Mouse (Mus musculus): ENCODE data around the gene Nedd4. TPM values are rescaled to one million over a fixed set of nuclear protein-coding genes. Genes with fewer than 3 reads are reported as not detected.
"Not testable (repeated sequence)": the region's sequence is repeated elsewhere in the genome, so short reads cannot be mapped to it uniquely, and the experiment has no call there.

Gene Nedd4
- polyA plus RNA-seq, 1 experiment from 2014 or later: 690 TPM

- H3K4me3 ChIP-seq: peak overlapping the region; percentile 54
- no peaks in the 10 kb centered on the region for H3K36me3 ChIP-seq
- H3K27me3 ChIP-seq (ENCODE audit: low read depth, poor library complexity, severe bottlenecking): no peaks in the 10 kb centered on the region
- H3K9me3 ChIP-seq (replicated peaks): no peaks in the 10 kb centered on the region
- DNase-seq (ENCODE audit: low spot score): peak; percentile 88
- peaks cover 40% of the 10 kb centered on the region for H3K4me1 ChIP-seq
- H3K27ac ChIP-seq: peak overlapping the region; percentile 99
- 1% methylated on average over 27 of the region's 27 CpGs for WGBS
Observed at GRCm38 (mm10) chr9:72639843-72640621, 22.1 kb upstream of the Nedd4 start.

GRCm38 (mm10) chr9:72640642-72641041 is 21.5 kb upstream of the Nedd4 start:
- 37% methylated on average over 7 of the region's 7 CpGs for WGBS
- Histone ChIP-seq H3K4me3 (peak overlapping the region; percentile 54), H3K27me3 (ENCODE audit: low read depth, poor library complexity, severe bottlenecking) (no peaks in the 10 kb centered on the region), H3K4me1 (peaks cover 40% of the 10 kb centered on the region), H3K9me3 (replicated peaks) (no peaks in the 10 kb centered on the region), H3K27ac (peak overlapping the region; percentile 99), H3K36me3 (no peaks in the 10 kb centered on the region)
- DNase-seq (ENCODE audit: low spot score): no peak

- peak overlapping the region; percentile 54; the same call in 1 of the 2 replicates for H3K4me3 ChIP-seq
- no peak for DNase-seq (ENCODE audit: low spot score)
- peaks cover 40% of the 10 kb centered on the region for H3K4me1 ChIP-seq
- no peaks in the 10 kb centered on the region for H3K36me3 ChIP-seq
- peak overlapping the region; percentile 99 for H3K27ac ChIP-seq
- WGBS: 79% methylated on average over 6 of the region's 6 CpGs
- no peaks in the 10 kb centered on the region for H3K27me3 ChIP-seq (ENCODE audit: low read depth, poor library complexity, severe bottlenecking)
- no peaks in the 10 kb centered on the region for H3K9me3 ChIP-seq (replicated peaks)
Observed at GRCm38 (mm10) chr9:72641093-72641680, 21.0 kb upstream of the Nedd4 start.

GRCm38 (mm10) chr9:72642756-72643447 is 19.2 kb upstream of the Nedd4 start:
- 91% methylated on average over 4 of the region's 4 CpGs for WGBS
- not testable (repeated sequence) for H3K4me3 ChIP-seq; DNase-seq (ENCODE audit: low spot score); H3K36me3 ChIP-seq; H3K27me3 ChIP-seq (ENCODE audit: low read depth, poor library complexity, severe bottlenecking); H3K9me3 ChIP-seq (replicated peaks)
- Histone ChIP-seq H3K27ac (peak overlapping the region; percentile 74; the same call in 1 of the 2 replicates), H3K4me1 (peaks cover 40% of the 10 kb centered on the region)

- Histone ChIP-seq H3K27me3 (ENCODE audit: low read depth, poor library complexity, severe bottlenecking) (no peaks in the 10 kb centered on the region), H3K36me3 (no peaks in the 10 kb centered on the region), H3K4me1 (peaks cover 40% of the 10 kb centered on the region), H3K9me3 (replicated peaks) (no peaks in the 10 kb centered on the region), H3K4me3 (no peak overlapping the region), H3K27ac (peak overlapping the region; percentile 74)
- DNase-seq (ENCODE audit: low spot score): peak; percentile 28
- WGBS: 80% methylated on average over 6 of the region's 6 CpGs
Observed at GRCm38 (mm10) chr9:72643651-72644417, 18.3 kb upstream of the Nedd4 start.

GRCm38 (mm10) chr9:72644418-72645110 is 17.6 kb upstream of the Nedd4 start:
- peaks cover 32% of the 10 kb centered on the region for H3K4me1 ChIP-seq
- H3K27me3 ChIP-seq (ENCODE audit: low read depth, poor library complexity, severe bottlenecking): no peaks in the 10 kb centered on the region
- H3K27ac ChIP-seq: peak overlapping the region; percentile 74
- H3K4me3 ChIP-seq: no peak overlapping the region
- no peaks in the 10 kb centered on the region for H3K36me3 ChIP-seq
- WGBS: 67% methylated on average over 6 of the region's 6 CpGs
- H3K9me3 ChIP-seq (replicated peaks): no peaks in the 10 kb centered on the region
- peak; percentile 2 for DNase-seq (ENCODE audit: low spot score)

GRCm38 (mm10) chr9:72649781-72650180 is 12.4 kb upstream of the Nedd4 start:
- Histone ChIP-seq H3K27me3 (ENCODE audit: low read depth, poor library complexity, severe bottlenecking) (no peaks in the 10 kb centered on the region), H3K4me3 (no peak overlapping the region), H3K27ac (no peak overlapping the region), H3K9me3 (replicated peaks) (no peaks in the 10 kb centered on the region), H3K36me3 (no peaks in the 10 kb centered on the region), H3K4me1 (peaks cover 23% of the 10 kb centered on the region)
- WGBS: 78% methylated on average over 2 of the region's 2 CpGs
- DNase-seq (ENCODE audit: low spot score): no peak

- DNase-seq (ENCODE audit: low spot score): peak; percentile 65
- Histone ChIP-seq H3K4me1 (peaks cover 52% of the 10 kb centered on the region), H3K9me3 (replicated peaks) (no peaks in the 10 kb centered on the region), H3K36me3 (no peaks in the 10 kb centered on the region), H3K27ac (peak overlapping the region; percentile 89), H3K27me3 (ENCODE audit: low read depth, poor library complexity, severe bottlenecking) (no peaks in the 10 kb centered on the region), H3K4me3 (peak overlapping the region; percentile 30)
- 12% methylated on average over 8 of the region's 8 CpGs for WGBS
Observed at GRCm38 (mm10) chr9:72652961-72653360, 9.2 kb upstream of the Nedd4 start.

- Histone ChIP-seq H3K36me3 (no peaks in the 10 kb centered on the region), H3K4me3 (peak overlapping the region; percentile 30; the same call in 1 of the 2 replicates), H3K9me3 (replicated peaks) (no peaks in the 10 kb centered on the region), H3K27ac (peak overlapping the region; percentile 89), H3K4me1 (peaks cover 52% of the 10 kb centered on the region), H3K27me3 (ENCODE audit: low read depth, poor library complexity, severe bottlenecking) (no peaks in the 10 kb centered on the region)
- peak; percentile 49 for DNase-seq (ENCODE audit: low spot score)
- WGBS: 44% methylated on average over 4 of the region's 4 CpGs
Observed at GRCm38 (mm10) chr9:72653533-72653932, 8.6 kb upstream of the Nedd4 start.

- no peak overlapping the region for H3K4me3 ChIP-seq
- peaks cover 52% of the 10 kb centered on the region for H3K4me1 ChIP-seq
- H3K27ac ChIP-seq: peak overlapping the region; percentile 74
- no peaks in the 10 kb centered on the region for H3K36me3 ChIP-seq
- peak; percentile 56 for DNase-seq (ENCODE audit: low spot score)
- H3K9me3 ChIP-seq (replicated peaks): no peaks in the 10 kb centered on the region
- no peaks in the 10 kb centered on the region for H3K27me3 ChIP-seq (ENCODE audit: low read depth, poor library complexity, severe bottlenecking)
- WGBS: 65% methylated on average over 6 of the region's 6 CpGs
Observed at GRCm38 (mm10) chr9:72654593-72655242, 7.4 kb upstream of the Nedd4 start.

GRCm38 (mm10) chr9:72655602-72656001 is 6.5 kb upstream of the Nedd4 start:
- no peak for DNase-seq (ENCODE audit: low spot score)
- Histone ChIP-seq H3K4me3 (no peak overlapping the region), H3K27ac (peak overlapping the region; percentile 74), H3K27me3 (ENCODE audit: low read depth, poor library complexity, severe bottlenecking) (no peaks in the 10 kb centered on the region), H3K36me3 (no peaks in the 10 kb centered on the region), H3K4me1 (peaks cover 52% of the 10 kb centered on the region), H3K9me3 (replicated peaks) (no peaks in the 10 kb centered on the region)
- WGBS: 83% methylated on average over 5 of the region's 5 CpGs

- H3K4me1 ChIP-seq: peaks cover 60% of the 10 kb centered on the region
- no peaks in the 10 kb centered on the region for H3K9me3 ChIP-seq (replicated peaks)
- no peak overlapping the region for H3K4me3 ChIP-seq
- H3K27me3 ChIP-seq (ENCODE audit: low read depth, poor library complexity, severe bottlenecking): no peaks in the 10 kb centered on the region
- no peak for DNase-seq (ENCODE audit: low spot score)
- peak overlapping the region; percentile 75 for H3K27ac ChIP-seq
- WGBS: 39% methylated on average over 4 of the region's 4 CpGs
- no peaks in the 10 kb centered on the region for H3K36me3 ChIP-seq
Observed at GRCm38 (mm10) chr9:72656491-72656890, 5.7 kb upstream of the Nedd4 start.

Data from limb, embryonic 10.5 days (tissue).